Mouse (Mus musculus) megakaryocyte, adult 5-6 weeks (primary cell): ENCODE results near the gene Plekhb2. TPM values are rescaled to one million over a fixed set of nuclear protein-coding genes. Genes with fewer than 3 reads are reported as not detected.

ENCODE experiments used
- ATAC-seq: 2 replicates; pipeline ENCODE4 v1.8.0; 2016; ENCODE audit warnings: mild to moderate bottlenecking, inconsistent platforms; ENCODE audit not compliant: poor library complexity, severe bottlenecking
- total RNA-seq, 2 experiments: library from RNA; stranded (forward) in 1 of 2; stranded (reverse) in 1 of 2; fragments of 153-499, 151-499 nt in 1 of 2; fragments of 221-1000, 200-1000 nt in 1 of 2; gene quantifications; 2 replicates each; pipeline versions ENCODE4 v1.2.3 to v1.2.4; 2015 to 2017

The Plekhb2 gene
- total RNA-seq (2015): 48.6 and 58.3 TPM in 2 replicates
- total RNA-seq (2017): 28.4 and 29.5 TPM in 2 replicates

GRCm38 (mm10) chr1:34849745-34850342, at the start of gene Plekhb2:
Gene Plekhb2, plus strand, starts transcription at chr1:34849976.
- peak; percentile 90 for ATAC-seq

- ATAC-seq: peak; percentile 93
These were observed 48.0 kb upstream of the Plekhb2 start for GRCm38 (mm10) chr1:34801616-34802289.

GRCm38 (mm10) chr1:34802290-34802642, 47.5 kb upstream of the Plekhb2 start:
- ATAC-seq: peak; percentile 64

DNA sequence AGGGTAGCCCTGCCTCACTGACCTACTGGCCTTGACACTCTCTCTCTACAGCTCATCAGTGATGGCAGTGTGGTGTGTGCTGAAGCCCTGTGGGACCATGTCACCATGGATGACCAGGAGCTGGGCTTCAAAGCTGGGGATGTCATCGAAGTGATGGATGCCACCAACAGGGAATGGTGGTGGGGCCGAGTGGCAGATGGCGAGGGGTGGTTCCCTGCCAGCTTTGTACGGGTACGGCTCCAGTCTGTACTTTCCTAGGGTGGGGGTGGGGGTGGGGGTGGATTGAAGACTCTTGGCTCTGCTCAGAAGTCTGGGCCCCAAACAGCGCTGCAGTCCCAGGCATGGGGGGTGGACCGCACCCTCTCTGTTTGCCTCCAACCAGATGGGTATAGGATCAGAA, 44.9 kb upstream of the Plekhb2 start:
- ATAC-seq: no peak

DNA sequence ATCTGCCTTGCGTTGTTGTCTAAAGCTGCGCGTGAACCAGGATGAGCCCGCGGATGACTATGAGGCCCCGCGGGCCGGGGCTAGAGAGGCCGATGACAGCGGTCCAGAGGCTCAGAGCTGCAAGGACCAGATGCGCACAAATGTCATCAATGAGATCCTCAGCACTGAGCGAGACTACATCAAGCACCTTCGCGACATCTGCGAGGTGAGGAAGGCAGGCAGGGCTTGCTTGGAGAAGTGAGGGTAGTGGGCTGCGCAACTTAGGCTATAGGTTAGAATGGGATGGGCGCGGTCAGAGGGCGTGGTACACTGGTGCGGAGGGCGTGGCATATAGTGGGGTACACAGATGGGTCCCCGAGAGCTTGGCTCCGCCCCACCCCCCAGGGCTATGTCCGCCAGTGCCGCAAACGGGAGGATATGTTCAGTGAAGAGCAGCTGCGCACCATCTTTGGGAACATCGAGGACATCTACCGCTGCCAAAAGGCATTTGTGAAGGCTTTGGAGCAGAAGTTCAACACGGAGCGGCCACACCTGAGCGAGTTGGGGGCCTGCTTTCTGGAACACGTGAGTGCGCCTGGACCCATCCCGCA, 43.8 kb upstream of the Plekhb2 start:
- no peak for ATAC-seq

DNA sequence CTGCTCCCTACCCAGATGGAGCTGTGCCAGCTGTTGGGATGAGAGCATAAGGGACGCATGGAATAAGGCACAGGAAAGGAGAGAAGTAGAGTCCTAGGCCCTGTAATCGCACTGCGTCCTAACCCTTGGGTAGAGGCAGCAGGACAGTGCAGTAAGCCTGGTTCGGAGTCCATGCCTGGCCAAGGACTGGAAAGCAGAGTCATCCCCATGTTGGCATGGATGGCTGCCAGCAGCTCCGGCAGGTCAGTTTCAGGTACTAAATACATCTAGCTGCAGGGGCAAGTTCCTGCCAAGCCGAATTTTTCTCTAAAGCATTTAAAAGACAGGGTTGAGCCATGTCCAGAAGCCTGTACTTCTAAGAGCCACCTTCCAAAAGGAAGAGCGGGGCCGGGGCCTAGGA, 41.3 kb upstream of the Plekhb2 start:
- no peak for ATAC-seq

GRCm38 (mm10) chr1:34810293-34810692, 39.5 kb upstream of the Plekhb2 start:
- ATAC-seq: no peak

DNA sequence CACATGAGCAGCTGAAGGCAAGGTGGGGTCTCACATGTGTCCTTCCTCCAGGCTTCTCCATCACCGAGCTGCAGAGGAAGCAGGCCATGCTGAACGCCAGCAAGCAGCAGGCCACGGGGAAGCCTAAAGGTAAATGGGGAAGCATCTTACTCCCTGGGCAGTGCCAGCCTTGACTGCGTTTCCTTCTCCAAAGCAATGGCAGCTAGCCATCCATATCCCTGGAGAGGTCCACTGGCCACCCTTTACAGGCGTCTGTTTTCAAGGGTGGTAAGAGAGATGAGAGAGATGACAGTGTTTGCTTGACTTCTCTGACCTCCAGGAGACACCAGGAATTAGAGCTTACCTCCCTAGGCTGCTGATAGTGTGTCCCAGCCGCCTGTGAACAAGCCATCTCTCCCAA, 38.7 kb upstream of the Plekhb2 start:
- no peak for ATAC-seq

DNA sequence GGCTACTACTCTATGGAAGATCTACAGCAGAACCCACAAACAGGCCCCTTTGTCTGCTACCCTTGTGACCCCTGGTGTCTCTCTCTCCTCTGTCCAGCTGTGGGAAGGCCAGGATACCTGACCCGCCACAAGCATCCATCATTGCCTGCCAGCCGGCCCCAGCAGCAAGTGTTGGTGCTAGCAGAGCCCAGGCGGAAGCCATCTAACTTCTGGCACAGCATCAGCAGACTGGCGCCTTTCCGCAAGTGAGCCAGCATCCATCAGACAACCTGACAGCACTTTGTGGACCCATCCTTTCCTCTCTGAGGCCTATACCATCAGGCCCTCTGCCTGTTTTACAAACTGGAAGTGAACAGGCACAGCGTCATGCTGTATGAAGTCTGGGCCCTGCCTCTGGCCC, 38.2 kb upstream of the Plekhb2 start:
- no peak for ATAC-seq

GRCm38 (mm10) chr1:34812407-34813247, 37.1 kb upstream of the Plekhb2 start:
- ATAC-seq: no peak

- no peak for ATAC-seq
These were observed 33.9 kb upstream of the Plekhb2 start for GRCm38 (mm10) chr1:34815843-34816242.

- ATAC-seq: no peak
These were observed 30.4 kb upstream of the Plekhb2 start for GRCm38 (mm10) chr1:34819225-34819910.

GRCm38 (mm10) chr1:34821411-34821810, 28.4 kb upstream of the Plekhb2 start:
- peak; percentile 69 for ATAC-seq

- no peak for ATAC-seq
These were observed 27.8 kb upstream of the Plekhb2 start for GRCm38 (mm10) chr1:34822003-34822402.

GRCm38 (mm10) chr1:34822746-34823145, 27.0 kb upstream of the Plekhb2 start:
- ATAC-seq: no peak

DNA sequence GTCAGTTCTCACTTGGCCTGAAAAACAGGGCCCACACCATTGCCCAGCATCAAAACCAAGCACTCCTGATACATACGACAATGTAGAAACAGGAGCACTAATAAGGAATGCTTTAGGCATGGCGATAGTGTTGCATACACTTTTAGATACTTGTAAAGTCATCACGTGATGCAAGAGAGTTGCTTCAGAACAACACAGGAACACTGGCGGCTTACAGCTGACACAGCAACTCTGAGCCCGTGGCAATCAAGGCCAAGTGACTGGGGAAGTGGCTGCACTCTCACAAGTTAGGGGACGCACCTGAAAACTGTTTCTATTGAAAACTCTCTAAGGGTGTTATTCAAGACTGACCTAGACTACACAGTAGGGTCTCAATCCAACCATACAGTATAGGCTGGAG, 26.4 kb upstream of the Plekhb2 start:
- ATAC-seq: peak; percentile 83

- no peak for ATAC-seq
These were observed 25.6 kb upstream of the Plekhb2 start for GRCm38 (mm10) chr1:34824208-34824607.

- no peak for ATAC-seq
These were observed 23.9 kb upstream of the Plekhb2 start for GRCm38 (mm10) chr1:34825909-34826308.

DNA sequence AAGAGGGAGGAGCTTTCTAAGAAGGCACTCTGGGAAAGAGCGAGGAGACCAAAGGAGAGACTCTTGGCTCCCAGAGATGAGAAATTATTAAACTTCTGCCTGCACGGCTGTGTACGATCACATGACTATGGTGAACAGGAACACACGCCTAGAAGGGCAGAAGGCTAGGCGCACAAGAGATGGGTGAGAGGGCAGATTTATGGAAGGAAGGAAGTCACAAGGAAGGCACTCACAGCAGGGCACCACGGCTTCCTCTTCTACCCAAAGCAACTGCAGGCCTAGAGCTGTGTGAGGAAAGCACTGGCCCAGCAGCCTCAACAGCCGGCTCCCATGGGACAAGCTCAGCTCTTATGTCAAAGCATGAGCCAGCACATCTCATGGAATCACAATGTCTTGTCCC, 21.9 kb upstream of the Plekhb2 start:
- ATAC-seq: peak; percentile 83

- ATAC-seq: no peak
These were observed 21.1 kb upstream of the Plekhb2 start for GRCm38 (mm10) chr1:34828528-34829294.
